Mouse (Mus musculus) splenic B cell, adult 2 months (primary cell): ENCODE results near the gene Olfr1228.

Experiments
- DNase-seq: peaks from one replicate; pipeline ENCODE4 v3.0.0-alpha.2; 2011; ENCODE audit warnings: low read depth, low spot score
- H3K27me3 ChIP-seq: 2 replicates; pipeline ENCODE4 v1.6.1; 2012; ENCODE audit warnings: mild to moderate bottlenecking, low read length, moderate library complexity, mixed read lengths; ENCODE audit not compliant: control insufficient read depth, poor library complexity, insufficient read depth, severe bottlenecking
- H3K36me3 ChIP-seq: 2 replicates; pipeline ENCODE4 v1.6.1; 2012; ENCODE audit warnings: mild to moderate bottlenecking, low read length, moderate library complexity, mixed read lengths; ENCODE audit not compliant: control insufficient read depth, poor library complexity, insufficient read depth, severe bottlenecking

The Olfr1228 gene

GRCm38 (mm10) chr2:89253962-89254361 is at the start of gene Olfr1228:
Gene Olfr1228, minus strand, starts transcription at chr2:89254062.
- no peak for DNase-seq
- no peaks in the 10 kb centered on the region for H3K36me3 ChIP-seq

GRCm38 (mm10) chr2:89297168-89297567 is 43.3 kb upstream of the Olfr1228 start, which contains the start of gene Olfr1230:
Gene Olfr1230, minus strand, starts transcription at chr2:89297268.
- no peaks in the 10 kb centered on the region for H3K36me3 ChIP-seq
- DNase-seq: no peak
- no peaks in the 10 kb centered on the region for H3K27me3 ChIP-seq

More at GRCm38 (mm10) chr2:89253962-89254361, at the start of gene Olfr1228:
- no peaks in the 10 kb centered on the region for H3K27me3 ChIP-seq

- DNase-seq: no peak
- Histone ChIP-seq H3K36me3 (no peaks in the 10 kb centered on the region), H3K27me3 (no peaks in the 10 kb centered on the region)
Observed at GRCm38 (mm10) chr2:89287914-89288313, 34.1 kb upstream of the Olfr1228 start, which contains the start of gene Olfr1229. Gene Olfr1229, minus strand, starts transcription at chr2:89288014.

- Histone ChIP-seq H3K27me3 (no peaks in the 10 kb centered on the region), H3K36me3 (no peaks in the 10 kb centered on the region)
- no peak for DNase-seq
Observed at GRCm38 (mm10) chr2:89199948-89200347, 53.9 kb downstream of the Olfr1228 start, which contains the start of gene Olfr1226. Gene Olfr1226, minus strand, starts transcription at chr2:89200048.
